Mouse (Mus musculus): ENCODE measurements around the gene Fam174a.

DNA sequence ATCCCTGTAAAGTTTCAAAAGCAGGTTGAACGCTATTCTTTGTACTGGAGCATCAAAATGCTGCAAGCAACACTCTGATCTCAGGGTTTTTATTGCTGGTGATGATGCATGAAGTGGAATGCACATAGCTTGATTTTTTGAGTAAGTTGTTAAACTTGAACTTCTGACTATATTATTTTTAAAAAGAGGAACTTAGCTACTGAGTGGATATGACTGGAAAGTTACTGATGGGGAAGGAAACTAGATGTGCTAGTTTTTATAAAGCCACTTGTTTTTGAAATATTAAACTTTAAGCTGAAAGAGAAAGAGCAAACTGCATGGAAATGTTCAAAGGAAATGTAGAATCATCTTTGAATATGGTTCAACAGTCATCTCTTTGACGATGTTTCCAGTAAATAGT is 67.6 kb downstream of the Fam174a start:
- no peak for TF ChIP-seq POLR2AphosphoS2 (IDR thresholded peaks at IDR 0.05; ENCODE audit: low read depth, low read length)
- no peak for TF ChIP-seq POLR2A (IDR thresholded peaks at IDR 0.05; ENCODE audit: low read depth, low read length)
- TF ChIP-seq CHD2 (IDR thresholded peaks at IDR 0.05; ENCODE audit: low read length), result no peak
- no peak for TF ChIP-seq GABPA (IDR thresholded peaks at IDR 0.05; ENCODE audit: insufficient replicate concordance, low read depth, low read length)
- TF ChIP-seq ZC3H11A (IDR thresholded peaks at IDR 0.05; ENCODE audit: low read depth, low read length), result no peak
- TF ChIP-seq CTCF (conservative IDR thresholded peaks at IDR 0.05 in 1 of 2, IDR thresholded peaks at IDR 0.05 in 1 of 2; ENCODE audit: low read depth in 2 of 2, low read length in 2 of 2), result no peak
- no peak for TF ChIP-seq HCFC1 (IDR thresholded peaks at IDR 0.05; ENCODE audit: low read depth, low read length)
- TF ChIP-seq IRF4 (IDR thresholded peaks at IDR 0.05; ENCODE audit: low read depth, low read length), result no peak
- TF ChIP-seq MEF2A (IDR thresholded peaks at IDR 0.05; ENCODE audit: borderline replicate concordance, low read depth, low read length), result no peak
- no peak for TF ChIP-seq UBTF (IDR thresholded peaks at IDR 0.05; ENCODE audit: low read depth, low read length)
- TF ChIP-seq EP300 (IDR thresholded peaks at IDR 0.05; ENCODE audit: low read length), result no peak
- TF ChIP-seq ZNF384 (IDR thresholded peaks at IDR 0.05; ENCODE audit: low read depth, low read length), result no peak

Data from CH12.LX (cell line).